Mouse (Mus musculus) ES-Bruce4 (cell line): ENCODE results near the gene Rmnd5a.

Experiments used
- CTCF ChIP-seq: IDR thresholded peaks from one replicate; pipeline ENCODE4 v1.8.1; 2011; ENCODE audit warnings: low read depth, low read length
- POLR2A ChIP-seq: IDR thresholded peaks from one replicate; pipeline ENCODE4 v1.8.1; 2011; ENCODE audit warnings: low read length; ENCODE audit not compliant: insufficient read depth

- TF ChIP-seq CTCF = no peak
- TF ChIP-seq POLR2A = no peak
Measured at GRCm38 (mm10) chr6:71363995-71364394, 76.4 kb downstream of the Rmnd5a start.
